Mouse (Mus musculus): ENCODE data around the gene Ell.

The Ell gene

DNA sequence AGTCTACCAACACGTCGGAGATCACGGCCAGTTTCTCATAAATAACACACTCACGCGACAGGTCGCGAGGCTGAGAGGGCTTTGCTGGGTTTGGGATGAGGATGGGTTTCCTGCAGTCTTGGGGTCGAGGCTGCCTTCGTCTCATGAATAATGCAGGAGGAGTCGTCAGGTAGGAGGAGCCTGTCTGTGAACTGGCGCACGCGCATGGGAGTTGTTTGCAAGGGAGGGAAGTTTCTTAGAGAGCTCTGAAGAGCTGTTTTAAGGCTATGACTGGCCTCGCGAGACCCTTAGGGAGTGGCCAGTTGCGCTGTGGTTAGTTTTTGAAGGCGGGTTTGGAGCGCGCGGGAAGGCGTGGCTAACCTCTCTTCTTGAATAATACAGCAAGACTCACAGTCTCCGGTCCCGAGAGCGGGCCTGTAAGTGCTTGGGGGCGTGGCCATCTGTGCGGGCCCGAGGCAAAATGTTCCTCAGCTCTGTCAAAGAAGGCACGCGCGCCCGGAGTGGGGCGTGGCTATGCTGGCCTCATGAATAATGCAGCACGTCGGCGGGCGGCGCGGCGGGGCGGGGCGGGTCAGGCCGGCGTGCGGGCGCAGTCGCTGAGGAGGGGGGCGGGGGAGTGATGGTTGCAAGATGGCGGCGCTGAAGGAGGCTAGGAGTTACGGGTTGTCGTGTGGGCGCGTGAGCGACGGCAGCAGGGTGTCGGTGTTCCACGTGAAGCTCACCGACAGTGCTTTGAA lies at the start of gene Ell:
Gene Ell, plus strand, starts transcription at position 381 of the 737 bp plus-strand sequence.
- peak; percentile 100 for DNase-seq (ENCODE audit: inconsistent ontology term)

DNA sequence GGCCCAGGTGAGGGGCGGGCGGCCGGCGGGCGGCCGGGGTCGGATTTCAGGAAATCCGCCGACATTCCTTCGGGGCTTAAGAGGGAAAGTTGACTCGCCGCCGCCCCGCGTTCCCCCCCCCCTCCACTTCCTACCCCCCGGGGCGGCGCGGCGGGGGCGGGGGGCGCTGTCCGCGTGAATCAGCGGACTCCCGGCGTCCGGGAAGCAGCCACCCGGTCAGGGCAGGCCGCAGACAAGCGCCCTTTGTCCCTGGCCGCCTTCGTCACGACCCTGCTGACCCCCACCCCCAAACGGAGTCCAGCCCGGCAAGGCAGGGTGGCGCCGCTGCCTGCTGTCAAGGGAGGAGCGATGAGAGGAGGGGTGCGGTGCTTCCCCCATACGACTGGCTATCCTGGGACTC lies 49.7 kb upstream of the Ell start:
- DNase-seq (ENCODE audit: inconsistent ontology term), result peak; percentile 55

- DNase-seq (ENCODE audit: inconsistent ontology term), result no peak
Observed at GRCm38 (mm10) chr8:70490061-70490879, 49.0 kb upstream of the Ell start.

DNA sequence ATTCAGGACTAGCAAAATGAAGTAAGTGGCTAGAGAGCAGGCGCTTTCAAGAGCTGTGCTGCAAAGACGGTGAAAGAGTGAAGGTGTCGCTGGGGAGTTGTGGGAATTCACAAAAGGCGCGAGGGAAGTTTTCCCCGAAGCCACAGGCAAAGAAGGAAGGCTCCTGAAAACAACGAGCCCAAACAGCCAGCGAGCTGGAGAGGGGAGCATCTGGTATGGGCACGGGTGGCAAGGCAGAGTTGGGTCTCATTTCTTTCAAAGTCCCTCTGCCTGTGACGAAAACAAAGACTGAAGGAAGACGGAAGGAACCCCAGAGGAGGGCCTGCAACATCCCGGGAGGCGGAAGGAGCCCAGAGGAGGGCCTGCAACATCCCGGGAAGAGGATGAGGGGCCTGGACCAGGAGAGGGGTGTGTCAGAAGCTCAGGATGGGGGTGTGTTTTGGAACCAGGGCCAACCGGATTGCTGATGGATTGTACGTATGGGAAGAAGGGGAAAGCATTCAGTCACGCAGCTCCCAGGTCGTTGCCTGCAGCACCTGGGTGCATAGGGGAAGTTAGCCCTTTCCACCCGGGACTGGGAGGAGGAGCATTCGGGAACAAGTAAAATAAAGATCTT lies 48.3 kb upstream of the Ell start:
- DNase-seq (ENCODE audit: inconsistent ontology term), result no peak

GRCm38 (mm10) chr8:70492664-70493640 lies 46.3 kb upstream of the Ell start, which contains the start of gene Crlf1:
Gene Crlf1, plus strand, starts transcription at chr8:70493158.
- no peak for DNase-seq (ENCODE audit: inconsistent ontology term)

DNA sequence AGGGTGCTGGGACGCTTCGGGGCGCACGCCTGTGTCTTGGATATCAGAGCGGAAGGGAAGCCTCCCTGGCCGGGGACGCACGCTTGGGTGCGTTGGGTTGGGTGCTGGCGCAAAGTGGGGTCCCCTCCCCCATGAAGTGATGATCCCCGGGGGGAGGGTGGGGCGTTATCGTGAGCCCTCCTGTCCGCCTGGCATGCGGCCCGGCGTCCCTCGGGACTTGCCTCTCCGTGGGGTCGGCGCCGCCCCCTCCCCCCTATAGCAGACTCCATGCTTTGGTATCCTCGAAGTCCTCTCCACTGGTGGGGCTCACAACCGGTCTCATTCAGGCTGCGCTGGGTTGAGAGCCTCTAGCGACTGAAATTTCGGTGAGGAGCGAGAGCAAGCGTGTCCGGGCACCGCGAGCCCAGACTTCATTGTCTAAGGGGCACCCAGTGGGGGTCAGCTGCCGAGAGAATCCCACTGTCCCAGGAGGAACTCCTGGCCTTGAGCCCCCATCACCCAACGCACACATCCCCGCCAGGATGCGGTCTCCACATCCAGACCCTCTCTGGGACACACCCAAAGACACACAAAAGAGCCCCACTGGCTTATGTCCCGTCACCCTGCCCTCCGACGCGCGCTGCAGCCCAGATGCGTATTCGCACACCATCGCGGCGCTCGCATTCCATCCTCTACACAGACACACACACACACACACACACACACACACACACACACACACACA lies 45.4 kb upstream of the Ell start:
- no peak for DNase-seq (ENCODE audit: inconsistent ontology term)

- DNase-seq (ENCODE audit: inconsistent ontology term), result peak; percentile 41
Observed at GRCm38 (mm10) chr8:70494416-70494945, 44.8 kb upstream of the Ell start.

GRCm38 (mm10) chr8:70495001-70495770 lies 44.1 kb upstream of the Ell start:
- peak; percentile 45 for DNase-seq (ENCODE audit: inconsistent ontology term)

DNA sequence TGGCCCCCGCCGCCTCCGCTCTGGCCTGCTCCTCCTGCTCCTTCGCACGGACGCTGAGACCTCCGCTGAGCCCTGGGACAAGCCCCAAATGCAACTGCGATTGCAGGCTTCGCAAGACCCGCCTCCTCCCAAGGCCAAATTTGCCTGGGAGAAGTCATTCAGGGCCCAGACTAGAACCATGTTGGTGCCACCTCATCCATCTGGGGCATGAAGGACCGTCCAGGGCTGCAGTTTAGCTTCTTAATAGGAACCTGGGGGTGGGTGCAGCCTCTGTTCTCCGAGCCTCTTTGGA lies 43.5 kb upstream of the Ell start:
- no peak for DNase-seq (ENCODE audit: inconsistent ontology term)

DNA sequence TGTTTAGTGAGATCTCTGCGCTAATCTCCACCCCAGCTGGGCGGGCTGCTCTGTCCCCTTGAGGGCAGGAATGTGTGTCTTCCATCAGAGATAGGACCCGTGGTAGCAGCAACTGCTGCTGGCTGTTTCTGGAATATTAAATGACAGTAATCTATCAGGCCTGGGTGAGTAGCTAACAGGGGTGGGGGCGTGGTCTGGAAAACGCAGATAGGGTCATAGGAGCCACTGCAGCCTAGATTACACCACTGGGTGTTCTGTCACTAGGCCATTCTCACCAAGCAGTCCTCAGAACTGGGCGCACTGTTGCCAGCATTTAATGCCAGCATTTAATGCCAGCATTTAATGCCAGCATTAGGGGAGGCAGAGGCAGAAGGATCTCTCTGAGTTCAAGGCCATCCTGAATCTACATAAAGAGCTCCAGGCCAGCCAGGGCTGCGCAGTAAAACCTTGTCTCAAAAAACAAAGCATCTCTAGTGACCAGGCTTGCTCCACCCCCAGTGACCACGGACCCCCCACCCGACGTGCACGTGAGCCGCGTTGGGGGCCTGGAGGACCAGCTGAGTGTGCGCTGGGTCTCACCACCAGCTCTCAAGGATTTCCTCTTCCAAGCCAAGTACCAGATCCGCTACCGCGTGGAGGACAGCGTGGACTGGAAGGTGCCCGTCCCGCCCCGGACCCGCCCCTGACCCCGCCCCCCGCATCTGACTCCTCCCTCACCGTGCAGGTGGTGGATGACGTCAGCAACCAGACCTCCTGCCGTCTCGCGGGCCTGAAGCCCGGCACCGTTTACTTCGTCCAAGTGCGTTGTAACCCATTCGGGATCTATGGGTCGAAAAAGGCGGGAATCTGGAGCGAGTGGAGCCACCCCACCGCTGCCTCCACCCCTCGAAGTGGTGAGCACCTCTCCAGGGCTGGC lies 38.6 kb upstream of the Ell start:
- no peak for DNase-seq (ENCODE audit: inconsistent ontology term)

GRCm38 (mm10) chr8:70501820-70502529 lies 37.3 kb upstream of the Ell start:
- DNase-seq (ENCODE audit: inconsistent ontology term), result no peak

DNA sequence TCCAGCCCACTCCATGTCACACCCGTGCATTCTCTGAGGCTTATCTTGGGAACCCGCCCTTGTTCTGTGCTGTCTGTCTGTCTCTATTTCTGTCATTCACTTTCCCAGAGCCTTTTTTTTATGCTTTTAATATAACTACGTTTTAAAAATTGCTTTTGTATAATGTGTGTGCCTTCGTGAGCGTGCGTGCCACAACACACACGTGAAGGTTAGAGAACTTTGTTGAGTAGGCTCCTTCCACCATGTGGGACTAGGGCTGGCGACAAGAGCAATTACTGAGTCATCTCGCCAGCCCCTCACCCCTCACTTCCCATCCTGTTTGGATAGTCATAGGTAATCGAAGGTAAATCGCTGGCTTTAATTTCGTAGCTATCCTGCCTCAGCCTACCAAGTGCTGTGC lies 36.7 kb upstream of the Ell start:
- no peak for DNase-seq (ENCODE audit: inconsistent ontology term)

DNA sequence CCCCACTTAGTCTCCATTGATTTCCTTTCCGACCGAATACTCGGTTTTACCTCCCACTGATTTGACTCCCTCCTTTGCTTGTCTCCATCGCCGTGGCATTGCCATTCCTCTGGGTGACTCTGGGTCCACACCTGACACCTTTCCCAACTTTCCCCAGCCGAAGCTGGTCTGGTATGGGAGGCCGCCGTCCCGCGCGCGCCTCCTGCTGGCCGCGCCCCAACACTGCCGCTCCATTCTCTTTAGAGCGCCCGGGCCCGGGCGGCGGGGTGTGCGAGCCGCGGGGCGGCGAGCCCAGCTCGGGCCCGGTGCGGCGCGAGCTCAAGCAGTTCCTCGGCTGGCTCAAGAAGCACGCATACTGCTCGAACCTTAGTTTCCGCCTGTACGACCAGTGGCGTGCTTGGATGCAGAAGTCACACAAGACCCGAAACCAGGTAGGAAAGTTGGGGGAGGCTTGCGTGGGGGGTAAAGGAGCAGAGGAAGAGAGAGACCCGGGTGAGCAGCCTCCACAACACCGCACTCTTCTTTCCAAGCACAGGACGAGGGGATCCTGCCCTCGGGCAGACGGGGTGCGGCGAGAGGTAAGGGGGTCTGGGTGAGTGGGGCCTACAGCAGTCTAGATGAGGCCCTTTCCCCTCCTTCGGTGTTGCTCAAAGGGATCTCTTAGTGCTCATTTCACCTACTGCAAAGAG lies 36.1 kb upstream of the Ell start:
- DNase-seq (ENCODE audit: inconsistent ontology term), result peak; percentile 79

DNA sequence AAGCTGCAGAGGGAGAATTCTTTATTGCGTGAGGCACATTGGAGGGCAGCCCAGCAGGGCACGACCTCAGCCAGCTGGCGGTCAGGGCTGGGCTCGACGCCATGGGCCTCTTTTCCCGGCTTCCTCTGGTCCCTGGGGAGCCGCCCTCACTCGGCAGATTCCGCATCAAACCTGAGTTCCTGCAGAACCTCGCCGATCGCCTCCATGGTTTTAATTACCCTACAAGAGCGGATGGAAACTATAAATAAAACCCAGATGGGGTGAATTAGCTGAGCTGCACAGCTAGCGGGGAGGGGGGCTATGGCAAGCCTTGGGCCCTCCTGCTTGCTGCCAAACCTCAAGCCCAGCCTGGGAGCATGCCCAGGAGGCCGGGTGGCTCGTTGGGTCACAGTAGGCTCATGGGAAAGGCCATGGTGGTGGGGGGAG lies 35.0 kb upstream of the Ell start:
- DNase-seq (ENCODE audit: inconsistent ontology term), result peak; percentile 94

DNA sequence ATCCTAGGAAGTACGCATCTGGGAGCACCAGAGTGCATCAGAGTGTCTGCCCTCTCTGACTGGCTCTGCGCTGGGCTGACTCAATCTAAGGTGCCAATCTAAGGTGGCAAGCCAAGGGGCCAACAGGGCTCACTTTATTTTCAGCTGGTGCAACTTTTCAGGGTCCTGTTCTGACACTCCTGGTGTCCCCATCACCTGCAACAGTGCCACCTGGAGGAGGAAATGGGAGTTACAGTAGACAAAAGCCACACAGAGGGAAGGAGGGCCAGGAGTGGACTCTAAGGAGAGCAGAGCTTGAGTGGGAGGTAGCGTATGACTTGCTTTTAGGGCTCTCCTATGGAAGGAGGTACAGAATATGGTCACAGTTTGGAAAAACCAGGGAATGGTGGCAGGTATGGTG lies 34.4 kb upstream of the Ell start:
- peak; percentile 79 for DNase-seq (ENCODE audit: inconsistent ontology term)

GRCm38 (mm10) chr8:70505698-70506327 lies 33.4 kb upstream of the Ell start:
- no peak for DNase-seq (ENCODE audit: inconsistent ontology term)

All from Muller cell, postnatal 12 days (primary cell).